Mouse (Mus musculus): ENCODE results near the gene Cideb. TPM values are rescaled to one million over a fixed set of nuclear protein-coding genes. Genes with fewer than 3 reads are reported as not detected.
"Not testable (repeated sequence)": the region's sequence is repeated elsewhere in the genome, so short reads cannot be mapped to it uniquely, and the experiment has no call there.

Gene Cideb
- total RNA-seq, 2 experiments from 2014 or later = 0.22 to 0.27 TPM

DNA sequence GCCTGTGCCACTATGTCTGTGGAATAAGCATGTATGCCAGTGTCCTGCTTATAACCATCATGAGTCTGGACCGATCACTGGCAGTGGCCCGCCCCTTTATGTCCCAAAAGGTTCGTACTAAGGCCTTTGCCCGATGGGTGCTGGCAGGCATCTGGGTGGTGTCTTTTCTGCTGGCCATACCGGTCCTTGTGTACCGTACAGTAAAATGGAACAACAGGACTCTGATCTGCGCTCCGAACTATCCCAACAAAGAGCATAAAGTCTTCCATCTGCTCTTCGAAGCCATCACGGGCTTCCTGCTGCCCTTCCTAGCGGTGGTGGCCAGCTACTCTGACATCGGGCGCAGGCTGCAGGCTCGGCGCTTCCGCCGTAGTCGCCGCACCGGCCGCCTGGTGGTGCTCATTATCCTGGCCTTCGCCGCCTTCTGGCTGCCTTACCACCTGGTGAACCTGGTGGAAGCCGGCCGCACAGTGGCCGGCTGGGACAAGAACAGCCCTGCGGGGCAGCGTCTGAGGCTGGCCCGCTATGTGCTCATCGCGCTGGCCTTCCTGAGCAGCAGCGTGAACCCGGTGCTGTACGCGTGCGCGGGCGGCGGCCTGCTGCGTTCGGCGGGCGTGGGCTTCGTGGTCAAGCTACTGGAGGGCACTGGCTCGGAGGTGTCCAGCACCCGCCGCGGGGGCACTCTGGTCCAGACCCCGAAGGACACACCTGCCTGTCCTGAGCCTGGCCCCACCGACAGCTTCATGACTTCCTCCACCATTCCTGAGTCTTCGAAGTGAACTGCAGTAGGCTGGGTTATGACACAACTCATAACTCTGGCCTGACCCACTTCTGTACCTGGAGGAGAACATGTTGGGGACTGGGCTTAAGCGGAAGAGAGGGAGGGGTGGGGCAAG is 9.5 kb upstream of the Cideb start:
- peak; percentile 41 for ATAC-seq (ENCODE audit: poor library complexity, severe bottlenecking)

DNA sequence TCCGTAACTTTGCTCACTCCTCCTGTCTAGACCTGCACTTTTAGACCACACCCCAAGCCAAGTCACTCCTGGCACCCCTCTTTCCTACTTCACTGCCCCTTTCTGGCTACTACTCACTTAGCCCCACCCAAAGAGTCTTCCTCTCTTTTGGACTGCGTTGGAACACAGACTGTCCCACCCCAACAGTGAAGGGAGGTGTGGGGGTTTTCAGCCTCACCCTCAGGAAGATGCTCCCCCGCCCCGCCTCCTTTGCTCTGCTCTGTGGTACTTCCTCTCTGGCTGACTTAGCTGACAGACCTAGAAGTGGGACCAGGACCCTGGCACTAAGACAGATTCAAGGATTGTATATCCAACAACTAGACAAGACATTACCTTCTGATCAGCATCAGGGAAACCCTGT is 7.4 kb upstream of the Cideb start, which contains the start of gene Ltb4r1:
Gene Ltb4r1 (plus strand): TSS at position 267 of the 400 bp plus-strand sequence.
- peak; percentile 55 for ATAC-seq (ENCODE audit: poor library complexity, severe bottlenecking)

- no peak for ATAC-seq (ENCODE audit: poor library complexity, severe bottlenecking)
Measured at GRCm38 (mm10) chr14:55763166-55763565, 4.9 kb upstream of the Cideb start.

DNA sequence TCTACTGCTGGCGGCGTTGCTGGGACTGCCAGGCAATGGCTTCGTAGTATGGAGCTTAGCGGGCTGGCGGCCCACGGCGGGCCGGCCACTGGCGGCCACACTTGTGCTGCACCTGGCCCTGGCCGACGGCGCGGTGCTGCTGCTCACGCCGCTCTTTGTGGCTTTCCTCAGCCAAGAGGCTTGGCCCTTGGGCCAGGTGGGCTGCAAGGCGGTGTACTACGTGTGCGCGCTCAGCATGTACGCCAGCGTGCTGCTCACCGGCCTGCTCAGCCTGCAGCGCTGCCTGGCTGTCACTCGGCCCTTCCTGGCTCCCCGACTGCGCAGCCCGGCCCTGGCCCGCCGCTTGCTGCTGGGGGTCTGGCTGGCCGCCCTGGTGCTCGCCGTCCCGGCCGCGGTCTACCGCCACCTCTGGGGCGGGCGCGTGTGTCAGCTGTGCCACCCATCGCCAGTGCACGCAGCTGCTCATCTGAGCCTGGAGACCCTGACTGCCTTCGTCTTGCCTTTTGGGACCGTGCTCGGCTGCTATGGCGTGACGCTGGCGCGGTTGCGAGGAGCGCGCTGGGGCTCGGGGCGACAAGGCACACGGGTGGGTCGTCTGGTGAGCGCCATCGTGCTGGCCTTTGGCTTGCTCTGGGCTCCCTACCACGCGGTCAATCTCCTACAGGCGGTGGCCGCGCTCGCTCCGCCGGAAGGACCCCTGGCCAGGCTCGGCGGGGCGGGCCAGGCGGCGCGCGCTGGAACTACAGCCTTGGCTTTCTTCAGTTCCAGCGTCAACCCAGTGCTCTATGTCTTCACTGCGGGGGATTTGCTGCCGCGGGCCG is 4.0 kb upstream of the Cideb start:
- peak; percentile 17 for ATAC-seq (ENCODE audit: poor library complexity, severe bottlenecking)

DNA sequence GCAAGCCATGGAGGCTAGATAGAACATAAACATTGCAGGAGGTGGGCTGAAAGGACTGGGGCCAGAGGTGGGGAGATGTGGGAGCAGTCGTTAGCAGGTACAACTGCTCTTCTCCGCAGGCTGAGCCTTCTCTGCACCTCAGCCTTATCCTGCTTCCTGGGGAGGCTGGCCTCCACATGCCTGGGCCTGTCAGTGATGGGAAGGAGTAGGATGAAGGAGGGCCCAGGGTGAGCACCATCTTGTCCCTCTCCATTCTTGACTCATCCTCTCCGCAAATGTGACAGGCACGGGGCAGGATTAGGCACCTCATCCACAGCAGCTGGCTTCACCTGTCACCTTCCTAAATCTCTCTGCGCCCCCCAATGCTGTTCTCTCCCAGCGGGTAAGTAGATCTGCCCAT is 2.9 kb upstream of the Cideb start, which contains the start of gene Ltb4r2:
Gene Ltb4r2 (plus strand): TSS at position 266 of the 400 bp plus-strand sequence.
- ATAC-seq (ENCODE audit: poor library complexity, severe bottlenecking) = no peak

DNA sequence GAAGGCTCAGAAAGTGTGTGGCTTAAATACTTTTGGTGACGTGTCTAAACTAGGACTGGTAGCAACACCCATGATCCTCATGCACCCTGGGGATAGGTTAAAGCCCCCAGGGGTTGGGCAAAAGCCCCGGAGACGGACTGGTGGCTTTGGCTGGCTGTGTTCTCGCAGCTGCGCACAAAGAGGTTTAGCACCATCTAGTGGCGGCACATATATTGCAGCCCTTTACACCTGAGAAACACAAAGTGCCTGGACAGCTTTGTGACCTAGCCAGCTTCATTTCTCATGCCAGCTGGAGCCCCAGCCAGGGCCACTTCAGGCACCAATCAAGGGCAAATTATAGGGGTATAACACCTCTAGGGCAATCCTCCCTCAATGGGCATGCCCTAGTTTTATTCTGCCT is 1.9 kb upstream of the Cideb start:
- ATAC-seq (ENCODE audit: poor library complexity, severe bottlenecking) = not testable (repeated sequence)

- no peak for ATAC-seq (ENCODE audit: poor library complexity, severe bottlenecking)
Measured at GRCm38 (mm10) chr14:55757566-55757965, 692 bp downstream of the Cideb start.

- ATAC-seq (ENCODE audit: poor library complexity, severe bottlenecking) = no peak
Measured at GRCm38 (mm10) chr14:55747051-55747847, 11.0 kb downstream of the Cideb start.

- no peak for ATAC-seq (ENCODE audit: poor library complexity, severe bottlenecking)
Measured at GRCm38 (mm10) chr14:55745861-55746237, 12.4 kb downstream of the Cideb start.

GRCm38 (mm10) chr14:55745180-55745860 is 12.9 kb downstream of the Cideb start, which contains the start of the genes Dhrs1 and Nop9:
Gene Dhrs1 (minus strand): TSS chr14:55745690.
Gene Nop9 (plus strand): TSS chr14:55745693.
- ATAC-seq (ENCODE audit: poor library complexity, severe bottlenecking) = peak; percentile 88

DNA sequence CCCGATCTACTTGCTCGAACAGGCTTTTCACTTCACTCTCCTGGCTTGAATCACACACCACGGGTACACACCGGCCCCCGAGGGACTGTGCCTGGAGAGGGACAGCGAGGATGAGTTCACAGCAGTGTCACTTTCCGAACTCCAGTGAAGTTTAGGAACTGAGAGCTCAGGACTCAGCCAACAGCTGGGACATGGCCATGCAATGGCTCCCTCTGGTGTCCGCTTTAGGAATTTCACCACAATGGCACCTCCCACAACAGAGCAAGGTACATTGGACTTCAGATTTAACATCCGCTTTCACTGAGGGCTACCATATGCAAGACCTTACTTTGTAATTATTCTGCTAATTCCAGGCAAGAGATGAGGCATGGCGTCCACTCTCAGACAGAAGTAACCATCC is 14.5 kb downstream of the Cideb start:
- ATAC-seq (ENCODE audit: poor library complexity, severe bottlenecking) = peak; percentile 89

- ATAC-seq (ENCODE audit: poor library complexity, severe bottlenecking) = peak; percentile 51
Measured at GRCm38 (mm10) chr14:55737086-55737687, 21.1 kb downstream of the Cideb start.

DNA sequence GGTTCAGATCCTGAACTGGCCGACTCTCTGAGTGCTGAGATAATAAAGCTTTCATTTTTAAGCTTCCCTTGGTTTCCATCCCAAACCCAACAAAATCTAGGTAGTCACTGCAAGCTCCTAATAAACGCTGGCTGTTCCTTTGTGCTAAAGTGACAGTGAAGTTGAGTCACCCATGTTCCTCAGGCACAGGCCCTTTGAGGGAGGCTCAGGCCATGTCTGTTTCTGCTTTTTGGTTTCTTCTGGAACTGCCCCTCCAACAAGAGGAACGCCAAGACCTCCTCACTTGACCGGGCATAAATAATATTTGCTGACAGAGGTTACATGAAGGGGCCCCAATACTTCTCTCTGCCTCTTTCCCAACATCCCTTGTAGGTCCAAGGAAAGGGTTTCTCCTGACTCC is 22.5 kb downstream of the Cideb start:
- peak; percentile 51; the same call in 1 of the 2 replicates for ATAC-seq (ENCODE audit: poor library complexity, severe bottlenecking)

DNA sequence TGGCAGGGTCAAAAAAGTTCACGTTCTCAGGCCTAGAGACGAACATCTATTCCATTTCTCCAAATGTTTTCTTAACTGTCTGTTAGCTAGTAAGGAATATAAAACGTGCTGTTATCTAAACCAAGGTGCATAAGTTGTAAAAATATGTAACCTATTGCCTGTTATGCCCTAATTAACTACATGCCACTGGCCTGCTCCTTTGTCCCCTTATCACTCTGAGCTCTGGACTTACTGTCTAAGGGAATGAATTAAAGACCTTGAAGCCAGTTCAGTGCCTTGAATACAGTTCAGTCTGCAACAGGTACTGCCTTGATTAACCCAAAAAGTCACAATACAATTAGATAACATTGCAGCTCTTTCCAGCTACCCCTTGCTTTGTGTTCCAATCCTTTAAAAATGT is 22.9 kb downstream of the Cideb start:
- no peak for ATAC-seq (ENCODE audit: poor library complexity, severe bottlenecking)

DNA sequence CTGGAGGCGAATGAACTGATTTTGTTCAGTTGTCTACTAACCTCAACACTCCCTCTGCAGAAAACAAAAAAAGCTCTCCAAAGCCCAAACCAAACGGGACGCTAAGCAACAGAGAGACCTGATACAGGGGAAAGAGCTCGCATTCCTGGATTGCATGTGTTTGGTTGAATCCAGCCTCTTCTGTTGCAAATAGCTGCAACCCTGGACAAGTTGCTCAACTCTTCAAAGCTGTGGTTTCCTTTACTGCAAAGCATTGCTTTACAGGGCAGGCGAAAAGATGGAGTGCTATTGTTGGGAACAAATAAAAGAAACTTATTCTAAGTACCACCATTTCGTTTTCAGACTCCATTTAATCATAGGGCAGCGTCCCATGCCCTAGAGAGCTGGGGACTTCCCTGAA is 23.4 kb downstream of the Cideb start:
- no peak for ATAC-seq (ENCODE audit: poor library complexity, severe bottlenecking)

DNA sequence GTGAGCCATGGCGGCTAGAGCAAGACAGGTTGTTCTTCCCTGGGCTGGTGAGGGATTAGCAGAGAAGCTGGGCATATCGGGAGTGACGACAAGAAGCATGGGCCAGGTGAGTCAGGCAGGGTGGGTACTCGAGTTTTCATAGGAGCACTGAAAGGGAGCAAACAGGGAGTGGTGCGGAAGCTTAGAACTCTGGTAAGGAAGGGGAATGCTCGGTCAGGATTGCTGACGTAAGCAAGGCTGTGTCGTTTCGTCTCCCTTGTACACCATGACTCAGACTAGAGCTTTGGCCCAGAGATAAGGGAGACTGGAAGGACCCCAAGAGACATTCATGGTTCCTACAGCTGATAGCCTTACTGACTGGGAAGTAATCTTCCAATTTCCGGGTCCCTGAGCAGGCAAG is 24.4 kb downstream of the Cideb start:
- no peak for ATAC-seq (ENCODE audit: poor library complexity, severe bottlenecking)

- ATAC-seq (ENCODE audit: poor library complexity, severe bottlenecking) = no peak
Measured at GRCm38 (mm10) chr14:55730531-55731032, 27.7 kb downstream of the Cideb start.

DNA sequence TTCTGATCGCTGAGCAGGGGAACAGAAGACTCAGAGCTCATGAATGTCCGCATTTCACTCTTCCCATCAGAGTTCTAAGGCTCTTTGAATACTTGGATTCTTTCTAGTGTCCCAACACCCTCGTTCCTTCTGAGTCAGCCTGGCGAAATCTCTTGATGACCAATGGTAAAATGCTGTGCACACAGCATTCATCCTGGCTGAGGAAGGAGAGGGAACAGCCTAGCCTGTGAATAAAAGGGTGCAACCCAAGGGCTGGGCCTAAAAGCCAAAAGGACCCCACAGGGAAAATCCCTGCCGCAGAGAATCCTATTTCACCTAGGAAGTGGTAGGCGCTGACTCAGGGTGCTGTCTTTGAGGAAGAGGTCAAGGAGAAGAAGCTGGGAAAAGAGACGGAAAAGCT is 28.1 kb downstream of the Cideb start:
- no peak for ATAC-seq (ENCODE audit: poor library complexity, severe bottlenecking)

GRCm38 (mm10) chr14:55727889-55728685 is 30.2 kb downstream of the Cideb start:
- peak; percentile 66 for ATAC-seq (ENCODE audit: poor library complexity, severe bottlenecking)
